Mouse (Mus musculus): ENCODE results near the gene Gapdh.

GRCm38 (mm10) chr6:125175469-125175868 lies 9.2 kb upstream of the Gapdh start:
- TF ChIP-seq CTCF (IDR thresholded peaks at IDR 0.05; ENCODE audit: extremely low read depth, insufficient read length, insufficient replicate concordance, low read depth, low read length) (no peak), POLR2A (IDR thresholded peaks at IDR 0.05; ENCODE audit: low read depth, low read length) (no peak)

Measured in small intestine, adult 2 months (tissue).